Mouse (Mus musculus) midbrain, embryonic 11.5 days (tissue): ENCODE measurements at regions not wholly inside any gene's neighbourhood (a gene's known extent, or its start where the extent isn't known, plus 50 kb on each side); places are given as distances from the start of the nearest gene placed in this dataset.

Source experiments
- ATAC-seq: fragments of 200-750 bp; cut with Nextera tagmentation; 2 replicates; pipeline ENCODE4 v1.8.0; 2017; ENCODE audit warnings: moderate TSS enrichment, moderate library complexity; ENCODE audit not compliant: low FRiP score
- DNase-seq: peaks from one replicate; pipeline ENCODE4 v3.0.0; 2015; ENCODE audit warnings: low spot score; ENCODE audit errors: missing footprints
- H3K27ac ChIP-seq: fragments of 300-500 bp; sonication (generic); 2 replicates; pipeline ENCODE4 v1.5.1; 2014; ENCODE audit warnings: low read depth, low read length
- H3K27me3 ChIP-seq: fragments of 300-500 bp; sonication (generic); 2 replicates; pipeline ENCODE4 v1.6.1; 2014; ENCODE audit warnings: mild to moderate bottlenecking, low read length, moderate library complexity, mixed read lengths; ENCODE audit not compliant: control insufficient read depth, insufficient read depth
- H3K36me3 ChIP-seq: fragments of 300-500 bp; sonication (generic); 2 replicates; pipeline ENCODE4 v1.6.1; 2014; ENCODE audit warnings: mild to moderate bottlenecking, low read length, moderate library complexity, mixed read lengths; ENCODE audit not compliant: control insufficient read depth, insufficient read depth
- H3K4me1 ChIP-seq: fragments of 300-500 bp; sonication (generic); 2 replicates; pipeline ENCODE4 v1.6.1; 2014; ENCODE audit warnings: low read length; ENCODE audit not compliant: control insufficient read depth, insufficient read depth
- H3K4me2 ChIP-seq: fragments of 300-500 bp; sonication (generic); 2 replicates; pipeline ENCODE4 v1.6.1; 2014; ENCODE audit warnings: mild to moderate bottlenecking, moderate library complexity
- H3K4me3 ChIP-seq: fragments of 300-500 bp; sonication (generic); 2 replicates; pipeline ENCODE4 v1.5.1; 2014; ENCODE audit warnings: low read depth, low read length
- H3K9ac ChIP-seq: fragments of 300-500 bp; sonication (generic); 2 replicates; pipeline ENCODE4 v1.6.1; 2014; ENCODE audit warnings: low read length
- H3K9me3 ChIP-seq: fragments of 300-500 bp; sonication (generic); 2 replicates; pipeline ENCODE4 v1.6.1; 2016; ENCODE audit warnings: low read length; ENCODE audit not compliant: control insufficient read depth
- WGBS: fragments of 180-500 bp; shearing (Covaris S2); extraction: QIAGEN DNeasy Blood & Tissue Kit; methylation state at CpG from one replicate; pipeline ENCODE4 v1.1.7; 2014; 5-methylcytosine and 5-hydroxymethylcytosine counted together

DNA sequence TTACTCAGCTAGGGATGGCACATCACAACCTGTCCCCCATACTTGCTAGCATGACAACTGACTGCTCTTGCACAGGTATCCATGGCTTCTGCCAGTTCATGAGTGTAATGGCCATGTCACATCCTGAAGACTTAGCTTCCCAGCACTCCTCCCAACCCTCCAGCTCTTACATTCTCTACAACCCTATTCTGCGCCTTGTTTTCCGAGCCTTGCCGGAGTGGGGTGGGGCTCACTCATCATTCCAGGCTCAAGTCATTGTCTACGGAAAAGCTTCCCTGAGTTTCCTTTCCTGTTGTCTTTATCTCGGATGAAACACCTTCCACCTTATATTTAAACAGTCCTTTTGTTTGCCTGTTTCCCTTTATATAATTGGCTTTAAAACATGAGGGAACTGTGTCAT, 69.6 kb downstream of the Prdm13 start:
- H3K4me1 ChIP-seq = no peaks in the 10 kb centered on the region
- no peaks in the 10 kb centered on the region for H3K36me3 ChIP-seq
- no peaks in the 10 kb centered on the region for H3K9me3 ChIP-seq
- no peaks in the 10 kb centered on the region for H3K27me3 ChIP-seq
- no peak overlapping the region for H3K4me2 ChIP-seq
- ATAC-seq (no peak), DNase-seq (no peak)
- no peak overlapping the region for H3K4me3 ChIP-seq
- no peak overlapping the region for H3K9ac ChIP-seq
- WGBS = 80% methylated on average over 5 of the region's 5 CpGs
- no peak overlapping the region for H3K27ac ChIP-seq

GRCm38 (mm10) chr4:21614429-21614828, 71.3 kb downstream of the Prdm13 start:
- no peak overlapping the region for H3K4me3 ChIP-seq
- H3K4me2 ChIP-seq = no peak overlapping the region
- H3K36me3 ChIP-seq = no peaks in the 10 kb centered on the region
- H3K27me3 ChIP-seq = no peaks in the 10 kb centered on the region
- no peaks in the 10 kb centered on the region for H3K9me3 ChIP-seq
- H3K4me1 ChIP-seq = no peaks in the 10 kb centered on the region
- WGBS = 58% methylated on average over 3 of the region's 3 CpGs
- H3K27ac ChIP-seq = no peak overlapping the region
- peak; percentile 36; the same call in 1 of the 2 replicates for ATAC-seq
- DNase-seq = no peak
- H3K9ac ChIP-seq = no peak overlapping the region

- Histone ChIP-seq H3K27me3 (no peaks in the 10 kb centered on the region), H3K9me3 (no peaks in the 10 kb centered on the region), H3K27ac (no peak overlapping the region), H3K4me2 (no peak overlapping the region), H3K9ac (no peak overlapping the region), H3K36me3 (no peaks in the 10 kb centered on the region), H3K4me3 (no peak overlapping the region), H3K4me1 (no peaks in the 10 kb centered on the region)
- ATAC-seq (peak; percentile 75; the same call in 1 of the 2 replicates), DNase-seq (no peak)
- 84% methylated on average over 5 of the region's 5 CpGs for WGBS
These were observed 74.1 kb downstream of the Prdm13 start for GRCm38 (mm10) chr4:21611531-21612282.

DNA sequence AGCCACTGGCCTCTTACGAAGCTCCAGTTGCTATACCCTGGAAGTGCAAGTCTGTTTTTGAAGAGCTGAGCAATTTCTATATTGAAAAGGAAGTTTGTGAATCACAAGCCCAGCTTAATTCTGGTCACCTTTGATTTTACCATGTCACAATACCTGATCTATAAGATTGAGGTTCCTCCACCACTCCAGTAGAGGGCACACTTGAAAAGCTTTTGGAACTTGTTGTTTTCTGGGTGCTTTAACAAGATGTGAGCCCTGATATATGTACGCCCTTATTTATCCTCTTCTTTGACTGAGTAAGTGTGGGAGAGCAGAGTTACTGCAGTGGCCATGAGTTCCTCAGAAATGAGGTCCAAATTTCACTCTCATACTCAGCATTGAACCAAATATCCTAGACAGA, 87.7 kb downstream of the Prdm13 start:
- Histone ChIP-seq H3K27me3 (no peaks in the 10 kb centered on the region), H3K27ac (no peak overlapping the region), H3K9me3 (no peaks in the 10 kb centered on the region), H3K4me1 (no peaks in the 10 kb centered on the region), H3K4me3 (no peak overlapping the region), H3K9ac (no peak overlapping the region), H3K36me3 (no peaks in the 10 kb centered on the region), H3K4me2 (no peak overlapping the region)
- 53% methylated on average over 2 of the region's 2 CpGs for WGBS
- DNase-seq (no peak), ATAC-seq (no peak)

- H3K4me3 ChIP-seq = no peak overlapping the region
- DNase-seq (no peak), ATAC-seq (no peak)
- H3K4me1 ChIP-seq = no peaks in the 10 kb centered on the region
- H3K9me3 ChIP-seq = no peaks in the 10 kb centered on the region
- H3K4me2 ChIP-seq = no peak overlapping the region
- no peak overlapping the region for H3K27ac ChIP-seq
- 92% methylated on average over 3 of the region's 3 CpGs for WGBS
- no peaks in the 10 kb centered on the region for H3K27me3 ChIP-seq
- no peaks in the 10 kb centered on the region for H3K36me3 ChIP-seq
- no peak overlapping the region for H3K9ac ChIP-seq
These were observed 138.0 kb downstream of the Prdm13 start for GRCm38 (mm10) chr4:21547771-21548170.

DNA sequence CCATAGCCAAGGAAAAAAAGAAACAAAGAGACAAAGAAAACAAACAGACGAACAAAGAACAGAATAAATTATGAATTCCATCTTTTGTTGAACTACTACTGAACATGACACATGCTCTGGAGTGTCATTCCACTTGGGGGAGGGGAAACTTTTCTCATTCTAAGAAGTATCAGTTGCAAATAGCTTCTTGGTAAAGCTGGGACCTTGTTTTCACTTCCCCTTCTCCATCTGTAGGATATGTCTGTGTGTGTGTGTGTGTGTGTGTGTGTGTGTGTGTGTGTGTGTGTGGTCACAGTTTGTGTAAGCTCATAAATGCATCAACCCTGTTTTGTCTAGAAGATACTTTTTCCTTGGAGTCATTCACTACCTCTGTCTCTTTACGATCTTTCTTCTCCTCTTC, 146.2 kb downstream of the Prdm13 start:
- DNase-seq (no peak), ATAC-seq (no peak)
- Histone ChIP-seq H3K4me2 (no peak overlapping the region), H3K9ac (no peak overlapping the region), H3K36me3 (no peaks in the 10 kb centered on the region), H3K4me3 (no peak overlapping the region), H3K9me3 (no peaks in the 10 kb centered on the region), H3K27ac (no peak overlapping the region), H3K27me3 (no peaks in the 10 kb centered on the region), H3K4me1 (no peaks in the 10 kb centered on the region)
- 87% methylated on average over 2 of the region's 2 CpGs for WGBS

GRCm38 (mm10) chr4:21535973-21536372, 149.8 kb downstream of the Prdm13 start:
- H3K36me3 ChIP-seq = no peaks in the 10 kb centered on the region
- no peaks in the 10 kb centered on the region for H3K9me3 ChIP-seq
- DNase-seq (peak; percentile 88), ATAC-seq (peak; percentile 64; the same call in 1 of the 2 replicates)
- no peak overlapping the region for H3K27ac ChIP-seq
- no peaks in the 10 kb centered on the region for H3K27me3 ChIP-seq
- no peaks in the 10 kb centered on the region for H3K4me1 ChIP-seq
- H3K9ac ChIP-seq = no peak overlapping the region
- H3K4me3 ChIP-seq = no peak overlapping the region
- H3K4me2 ChIP-seq = no peak overlapping the region
- 27% methylated on average over 2 of the region's 2 CpGs for WGBS

DNA sequence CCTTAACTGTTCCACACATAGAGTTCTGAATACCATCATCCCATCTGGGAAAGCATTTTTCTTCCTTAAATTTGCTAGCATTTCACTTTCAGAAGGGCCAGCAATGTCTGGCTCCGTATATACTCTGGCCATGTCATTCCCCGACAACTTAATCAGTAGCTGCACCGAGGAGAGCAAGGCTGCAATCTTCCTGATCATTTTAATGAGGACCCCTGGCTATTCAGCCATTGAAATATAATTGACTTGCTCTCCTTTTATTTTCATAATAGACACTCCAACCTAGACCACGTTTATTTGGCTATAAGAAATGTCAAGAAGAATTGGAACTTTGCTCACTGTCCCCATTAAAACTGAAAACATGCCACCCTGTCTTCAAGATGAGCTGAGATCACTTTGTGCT, 153.6 kb downstream of the Prdm13 start:
- Histone ChIP-seq H3K9ac (no peak overlapping the region), H3K9me3 (no peaks in the 10 kb centered on the region), H3K4me2 (no peak overlapping the region), H3K36me3 (no peaks in the 10 kb centered on the region), H3K27ac (no peak overlapping the region), H3K27me3 (no peaks in the 10 kb centered on the region), H3K4me3 (no peak overlapping the region), H3K4me1 (no peaks in the 10 kb centered on the region)
- DNase-seq = no peak
- ATAC-seq = no peak
- 59% methylated on average over 4 of the region's 4 CpGs for WGBS
